Mouse (Mus musculus) brain, embryonic 14.5 days (tissue): ENCODE results near the gene Vps37c.

Source experiments
- CTCF ChIP-seq: fragments of 200-500 bp; IDR thresholded peaks from 2 replicates; pipeline ENCODE4 v1.5.1; 2012; ENCODE audit warnings: inconsistent platforms, mild to moderate bottlenecking, moderate library complexity, borderline replicate concordance; ENCODE audit not compliant: insufficient read depth, insufficient read length; ENCODE audit errors: extremely low read depth
- POLR2A ChIP-seq: fragments of 200-500 bp; IDR thresholded peaks from 2 replicates; pipeline ENCODE4 v1.6.1; 2012; ENCODE audit warnings: mild to moderate bottlenecking, inconsistent platforms, borderline replicate concordance; ENCODE audit not compliant: poor library complexity, insufficient read depth, insufficient read length, severe bottlenecking; ENCODE audit errors: extremely low read depth

- TF ChIP-seq CTCF = no peak
- no peak for TF ChIP-seq POLR2A
Measured at GRCm38 (mm10) chr19:10742565-10742964, 54.0 kb downstream of the Vps37c start.
